Mouse (Mus musculus) T-cell, adult 2 months (primary cell): ENCODE measurements at regions not wholly inside any gene's neighbourhood (a gene's known extent, or its start where the extent isn't known, plus 50 kb on each side); places are given as distances from the start of the nearest gene placed in this dataset.
"Not testable (repeated sequence)": the region's sequence is repeated elsewhere in the genome, so short reads cannot be mapped to it uniquely, and the experiment has no call there.

ENCODE experiments used
- DNase-seq: peaks from one replicate; pipeline ENCODE4 v3.0.0; 2022; ENCODE audit warnings: low spot score

DNA sequence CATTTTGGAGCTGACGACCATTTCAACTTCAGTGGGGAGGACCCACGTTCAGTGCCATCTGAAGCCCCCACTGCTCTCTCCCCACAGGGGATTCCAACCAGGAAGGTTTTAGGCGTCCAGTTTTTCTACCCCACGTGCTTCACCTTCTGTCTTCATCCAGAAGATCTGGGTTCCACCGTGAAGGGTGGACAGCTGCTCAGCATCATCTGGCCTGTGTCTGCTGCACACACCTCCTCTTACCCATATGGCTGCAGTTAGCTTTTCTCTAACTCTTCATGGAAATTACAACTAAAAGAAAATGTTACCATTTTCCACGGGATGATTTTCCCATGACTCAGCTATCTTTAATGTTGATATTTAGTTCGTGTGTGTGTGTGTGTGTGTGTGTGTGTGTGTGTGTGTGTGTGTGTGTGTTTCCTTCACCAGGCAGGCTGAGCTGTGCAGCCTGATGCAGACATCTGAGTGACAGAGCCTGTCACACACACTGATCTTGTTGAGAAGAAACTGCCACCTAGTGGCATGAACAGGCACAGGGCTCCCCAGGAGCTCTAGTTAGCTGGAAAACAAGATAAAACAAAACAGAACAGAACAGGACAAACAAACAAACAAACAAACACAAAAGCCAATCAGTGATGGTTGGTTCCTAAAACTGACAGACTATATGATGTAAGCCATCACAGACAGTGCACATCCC lies 107.5 kb upstream of the Rasgrp1 start:
- peak; percentile 70 for DNase-seq

GRCm38 (mm10) chr2:117451818-117452217 lies 109.0 kb upstream of the Rasgrp1 start:
- no peak for DNase-seq

- DNase-seq: no peak
These were observed 112.4 kb upstream of the Rasgrp1 start for GRCm38 (mm10) chr2:117455021-117455739.

DNA sequence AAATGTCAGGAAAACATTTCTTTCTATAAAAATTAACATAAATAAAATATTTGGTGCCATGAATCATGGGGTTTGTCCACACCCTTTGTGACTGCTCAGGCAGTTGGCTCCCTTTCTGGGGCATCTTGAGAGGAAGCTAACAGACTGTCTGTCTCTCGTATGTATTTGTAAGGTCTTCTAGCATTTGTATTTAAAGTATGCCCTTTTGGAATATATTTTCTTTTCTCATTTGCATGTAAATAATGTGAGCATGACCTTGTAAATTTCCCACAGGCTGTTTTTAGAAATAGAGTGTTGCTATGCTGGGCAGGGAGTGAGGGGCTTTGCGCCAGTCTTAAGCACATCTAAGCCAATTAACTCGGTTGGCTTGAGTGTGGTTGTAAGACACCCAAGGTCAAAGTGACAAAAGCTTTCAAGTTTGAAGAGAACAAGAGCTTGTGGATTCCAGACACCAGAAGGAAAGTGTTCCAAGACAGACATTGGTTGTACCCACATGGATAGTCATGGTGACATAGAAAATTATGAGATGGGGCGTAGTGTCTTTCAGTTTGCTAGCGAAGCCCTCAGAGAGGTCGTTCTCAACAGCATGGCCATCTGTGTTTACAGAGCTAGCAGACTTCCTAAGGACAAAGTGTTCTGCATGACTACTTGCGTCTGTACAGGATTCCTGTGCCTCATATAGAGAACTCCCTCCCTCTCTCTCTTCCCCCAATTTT lies 113.1 kb upstream of the Rasgrp1 start:
- no peak for DNase-seq

- DNase-seq: no peak
These were observed 113.7 kb upstream of the Rasgrp1 start for GRCm38 (mm10) chr2:117456456-117457020.

DNA sequence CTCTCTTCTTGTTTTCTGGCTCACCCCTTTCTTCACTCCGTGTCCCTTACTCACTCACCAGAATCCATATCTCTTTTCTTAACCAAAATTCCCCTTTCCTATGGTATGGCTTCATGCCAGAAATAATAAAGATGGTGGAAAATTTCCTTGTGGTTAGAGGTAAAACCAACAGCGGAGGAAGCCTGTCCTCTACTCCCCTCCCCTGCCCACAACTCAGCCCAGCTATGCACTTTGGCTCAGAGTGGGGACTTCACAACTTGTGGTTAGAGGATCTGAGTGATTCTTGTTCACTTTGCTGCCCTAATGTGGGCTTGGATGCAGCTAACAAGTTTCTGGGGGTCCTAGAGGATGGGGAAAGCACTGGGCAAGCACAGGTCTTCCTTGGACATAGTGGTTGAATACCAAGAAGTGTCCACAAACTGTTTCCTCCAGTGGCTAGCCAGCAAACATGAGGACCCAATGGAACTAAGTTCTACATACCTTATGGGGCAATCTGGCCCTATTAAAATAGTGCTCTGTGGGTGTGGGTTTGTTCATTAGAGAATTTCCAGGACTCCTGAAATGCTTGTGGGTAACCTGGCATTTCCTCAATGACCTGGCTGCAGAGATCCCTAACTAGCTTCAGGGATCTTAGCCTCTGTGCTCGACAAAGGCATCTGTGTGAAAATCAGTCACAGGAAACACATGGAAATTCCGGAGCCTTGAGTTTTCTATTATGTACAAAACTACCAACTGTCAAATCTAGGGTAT lies 118.9 kb upstream of the Rasgrp1 start:
- no peak for DNase-seq

DNA sequence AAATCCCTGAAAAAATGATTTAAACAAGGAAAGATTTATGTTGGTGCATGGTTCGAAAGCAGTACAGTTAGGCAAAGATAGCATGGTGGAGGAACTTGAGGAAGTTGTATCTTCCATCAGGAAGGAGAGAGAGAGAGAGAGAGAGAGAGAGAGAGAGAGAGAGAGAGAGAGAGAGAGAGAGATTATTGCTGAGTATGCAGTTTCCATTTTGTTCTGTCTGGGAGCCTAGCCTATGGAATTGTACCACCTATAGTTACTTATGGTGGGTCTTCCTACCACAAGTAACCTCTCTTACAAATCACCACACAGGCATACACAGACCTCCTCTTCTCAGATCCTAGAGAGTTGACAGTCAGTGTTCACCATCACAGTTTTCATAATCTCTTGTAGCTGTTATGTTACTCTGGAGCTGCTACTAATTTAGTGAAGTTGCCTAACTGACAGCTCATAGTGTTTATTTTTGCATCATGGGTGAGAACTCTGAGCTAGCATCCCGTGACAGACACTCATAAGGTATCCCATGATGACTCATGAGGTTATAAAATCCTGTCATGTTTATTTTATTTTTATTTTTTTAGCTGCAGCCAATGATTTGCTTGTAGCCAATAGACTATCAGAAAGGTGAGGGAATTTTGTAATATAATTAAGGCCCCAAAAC lies 132.2 kb upstream of the Rasgrp1 start:
- DNase-seq: no peak

DNA sequence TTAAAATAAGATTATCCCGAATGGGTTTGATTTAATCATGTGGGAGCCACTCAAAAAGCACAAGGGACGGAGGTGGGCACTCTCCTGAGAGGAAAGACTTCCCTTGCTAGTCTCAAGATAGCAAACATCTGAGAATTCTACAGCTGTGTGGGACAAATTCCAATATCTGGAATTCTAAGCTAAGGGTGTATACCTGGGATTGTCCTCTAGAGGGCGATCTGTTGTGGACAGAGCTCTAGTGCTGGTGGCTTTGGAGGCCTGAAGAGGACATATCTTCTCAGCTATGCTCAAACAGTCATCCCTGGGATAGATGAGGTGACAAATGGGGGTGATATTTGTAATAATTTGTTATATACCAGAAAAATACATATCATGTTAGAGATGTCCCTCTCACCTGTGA lies 132.8 kb upstream of the Rasgrp1 start:
- DNase-seq: no peak

DNA sequence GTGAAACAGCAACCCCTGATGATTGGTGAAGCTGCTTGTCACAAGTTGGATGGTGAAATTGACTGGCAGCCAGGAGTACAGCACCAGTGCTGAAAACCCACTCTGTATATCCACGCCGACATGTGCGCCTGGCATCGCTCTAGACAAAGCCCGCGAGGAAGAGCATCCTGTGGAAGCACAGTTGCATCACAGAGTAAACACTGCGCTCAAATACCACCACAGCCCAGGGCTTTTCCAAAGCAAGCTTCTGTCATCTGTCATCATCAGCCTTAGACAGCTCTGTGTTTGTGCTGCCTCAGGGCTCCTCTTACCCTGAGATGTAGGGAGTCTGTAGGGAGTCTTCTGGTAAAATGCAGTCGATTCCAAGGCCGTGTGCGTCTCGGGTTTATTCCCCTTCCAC lies 134.7 kb upstream of the Rasgrp1 start:
- not testable (repeated sequence) for DNase-seq

GRCm38 (mm10) chr2:117479244-117480009 lies 136.6 kb upstream of the Rasgrp1 start:
- not testable (repeated sequence) for DNase-seq

- no peak for DNase-seq
These were observed 143.6 kb upstream of the Rasgrp1 start for GRCm38 (mm10) chr2:117486447-117486846.

GRCm38 (mm10) chr2:117498565-117498964 lies 155.8 kb upstream of the Rasgrp1 start:
- no peak for DNase-seq

DNA sequence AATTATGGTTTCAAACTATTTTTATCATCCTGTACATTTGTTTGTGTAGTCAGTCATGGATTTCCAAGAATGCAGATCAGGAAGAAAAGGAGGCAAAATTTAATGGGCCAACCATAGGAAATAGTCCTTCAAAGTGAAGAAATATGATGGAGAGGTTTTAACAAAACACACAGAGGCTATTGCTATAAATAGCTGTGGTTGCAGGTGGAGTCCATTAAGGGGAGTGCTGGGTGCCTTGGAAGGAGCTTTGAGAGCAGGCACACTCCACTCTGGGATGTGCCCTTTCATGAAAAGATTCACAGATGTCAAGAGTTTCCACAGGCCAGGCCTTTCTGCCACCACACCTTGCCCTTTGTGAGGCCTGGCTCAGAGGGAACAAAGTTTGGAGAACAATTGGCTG lies 159.8 kb upstream of the Rasgrp1 start:
- DNase-seq: no peak

- no peak for DNase-seq
These were observed 168.9 kb upstream of the Rasgrp1 start for GRCm38 (mm10) chr2:117511737-117512136.

DNA sequence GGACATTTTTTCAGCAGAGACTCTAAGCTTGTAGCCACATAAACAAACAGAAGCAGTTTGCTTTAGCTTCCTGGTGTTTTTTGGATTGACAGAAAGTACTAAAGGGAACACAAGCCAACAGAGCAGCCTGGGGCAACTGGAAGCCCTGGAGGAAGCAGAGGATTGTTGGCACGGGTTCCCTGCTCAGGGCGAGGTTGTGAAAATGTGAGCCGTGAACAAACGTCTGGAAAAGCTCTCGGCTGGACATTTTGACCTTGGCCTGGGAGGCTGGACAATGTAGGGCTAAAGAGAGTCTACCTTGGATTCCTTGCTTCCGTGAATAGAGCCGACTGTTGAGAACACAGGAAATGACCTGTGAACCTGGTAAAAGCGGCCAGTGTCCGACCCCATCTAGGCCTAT lies 169.8 kb upstream of the Rasgrp1 start:
- DNase-seq: no peak

- DNase-seq: no peak
These were observed 181.6 kb upstream of the Rasgrp1 start for GRCm38 (mm10) chr2:117524437-117524836.

- no peak for DNase-seq
These were observed 196.1 kb upstream of the Rasgrp1 start for GRCm38 (mm10) chr2:117538865-117539264.

DNA sequence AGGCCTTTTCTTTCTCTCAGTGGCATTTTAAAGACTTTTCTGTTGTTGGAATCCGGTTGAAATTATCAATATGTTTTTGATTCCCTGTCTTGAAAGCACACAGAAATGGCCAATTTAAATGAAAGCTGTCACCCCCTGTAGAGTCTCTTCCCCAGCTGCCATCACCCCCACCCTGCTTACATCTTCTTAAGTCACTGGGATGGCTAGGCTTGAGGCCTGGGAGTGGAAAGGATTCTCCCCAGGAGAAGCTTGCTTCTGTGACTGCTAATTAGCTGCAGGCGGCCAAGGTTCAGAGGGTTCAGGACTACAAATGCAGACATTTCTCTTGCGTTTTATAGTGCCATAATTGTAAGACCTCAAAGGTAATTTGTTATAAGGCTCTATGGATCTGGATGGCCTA lies 196.5 kb upstream of the Rasgrp1 start:
- DNase-seq: no peak

DNA sequence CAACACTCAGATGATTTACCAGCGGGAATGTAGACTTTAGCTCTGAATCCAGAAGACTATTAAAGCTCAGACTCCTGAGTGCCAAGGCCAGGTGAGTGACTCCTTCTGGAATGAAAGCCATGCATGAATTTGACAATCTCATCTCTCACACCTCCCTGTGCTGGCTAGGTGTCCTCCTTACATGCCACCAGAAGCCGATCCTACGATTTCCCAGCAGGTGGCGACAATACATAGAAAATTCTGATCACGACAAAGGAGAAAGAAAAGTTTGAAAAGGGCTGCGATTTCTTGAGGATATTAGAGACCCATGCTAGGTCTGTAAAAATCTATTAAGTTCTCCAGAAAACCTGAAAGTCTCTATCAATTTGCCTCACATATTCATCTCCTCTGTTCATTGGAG lies 198.7 kb upstream of the Rasgrp1 start:
- no peak for DNase-seq

DNA sequence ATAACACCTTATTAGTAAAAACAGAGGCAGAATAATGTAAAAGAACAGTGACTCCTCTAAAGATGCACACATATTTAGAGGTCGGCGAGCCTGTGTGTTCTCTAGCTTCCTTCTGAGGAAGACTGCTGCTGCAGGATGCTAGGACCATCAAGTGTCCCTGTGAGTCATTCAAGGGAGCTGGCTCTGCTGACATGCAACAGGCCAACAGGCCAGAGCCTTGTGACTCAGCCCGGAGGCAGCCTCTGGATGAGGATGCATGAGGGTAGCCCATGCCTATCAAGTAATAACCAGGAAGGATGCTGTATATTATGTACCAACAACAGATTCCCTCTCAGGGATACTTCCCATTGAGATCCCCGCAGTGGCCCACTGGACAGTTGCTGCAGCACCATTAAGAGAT lies 199.5 kb upstream of the Rasgrp1 start:
- no peak for DNase-seq

DNA sequence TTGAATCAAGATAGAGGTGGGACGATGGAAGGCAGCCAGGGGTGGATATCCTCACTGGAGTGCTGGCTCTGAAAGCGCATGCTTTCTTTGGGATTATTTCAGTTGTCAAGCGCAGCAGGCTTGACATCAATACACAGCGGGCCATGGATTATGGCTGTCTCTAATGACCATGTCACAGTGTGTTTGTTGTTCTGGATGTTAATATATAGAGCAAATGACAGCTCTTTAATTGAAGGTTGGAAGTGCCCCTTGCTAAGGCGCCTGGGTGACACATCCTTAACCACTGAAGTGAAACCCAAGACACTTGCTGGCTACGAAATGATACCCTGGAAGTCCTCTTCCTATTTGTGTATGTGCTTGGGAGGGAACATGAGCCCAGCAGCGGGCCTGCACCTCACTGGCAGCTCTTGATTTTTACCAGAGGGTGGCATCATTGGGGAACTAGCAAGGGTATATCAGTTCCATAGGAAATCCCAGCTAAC lies 200.5 kb upstream of the Rasgrp1 start:
- no peak for DNase-seq
